Mouse (Mus musculus): ENCODE data around the gene Pitpna. TPM values are rescaled to one million over a fixed set of nuclear protein-coding genes. Genes with fewer than 3 reads are reported as not detected.
A peak's percentile ranks its signal among the peaks of the same experiment; 100 is the strongest.

The Pitpna gene
- total RNA-seq, 2 experiments from 2014 or later = 120 to 135 TPM

- DNase-seq (ENCODE audit: low spot score in 2 of 2) = no peak
Observed at GRCm38 (mm10) chr11:75631561-75632225, 43.8 kb downstream of the Pitpna start.

DNA sequence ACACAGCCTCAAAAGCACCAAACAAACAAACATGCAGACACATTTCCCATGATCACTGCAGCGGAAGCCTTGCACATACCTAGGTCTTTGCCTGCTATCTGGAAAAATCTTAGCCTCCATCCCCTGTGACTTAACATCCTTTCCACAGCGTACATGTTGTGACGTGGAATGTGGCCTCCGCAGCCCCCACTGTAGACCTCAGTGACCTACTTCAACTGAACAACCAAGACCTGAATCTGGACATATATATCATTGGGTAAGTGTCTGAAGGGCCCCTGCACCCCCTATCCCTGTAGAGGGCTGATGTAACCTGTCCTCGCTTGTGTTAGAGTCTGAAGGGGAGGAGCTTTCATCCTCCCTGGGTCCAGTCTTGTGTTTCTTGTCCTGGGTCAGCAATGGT is 45.0 kb downstream of the Pitpna start:
- no peak for DNase-seq (ENCODE audit: low spot score in 2 of 2)

GRCm38 (mm10) chr11:75634801-75635200 is 46.9 kb downstream of the Pitpna start:
- DNase-seq (ENCODE audit: low spot score in 2 of 2) = no peak

GRCm38 (mm10) chr11:75635315-75635714 is 47.4 kb downstream of the Pitpna start:
- no peak for DNase-seq (ENCODE audit: low spot score in 2 of 2)

- DNase-seq (ENCODE audit: low spot score in 2 of 2) = no peak
Observed at GRCm38 (mm10) chr11:75643323-75643722, 55.4 kb downstream of the Pitpna start.

GRCm38 (mm10) chr11:75644684-75645083 is 56.8 kb downstream of the Pitpna start:
- no peak for DNase-seq (ENCODE audit: low spot score in 2 of 2)

DNA sequence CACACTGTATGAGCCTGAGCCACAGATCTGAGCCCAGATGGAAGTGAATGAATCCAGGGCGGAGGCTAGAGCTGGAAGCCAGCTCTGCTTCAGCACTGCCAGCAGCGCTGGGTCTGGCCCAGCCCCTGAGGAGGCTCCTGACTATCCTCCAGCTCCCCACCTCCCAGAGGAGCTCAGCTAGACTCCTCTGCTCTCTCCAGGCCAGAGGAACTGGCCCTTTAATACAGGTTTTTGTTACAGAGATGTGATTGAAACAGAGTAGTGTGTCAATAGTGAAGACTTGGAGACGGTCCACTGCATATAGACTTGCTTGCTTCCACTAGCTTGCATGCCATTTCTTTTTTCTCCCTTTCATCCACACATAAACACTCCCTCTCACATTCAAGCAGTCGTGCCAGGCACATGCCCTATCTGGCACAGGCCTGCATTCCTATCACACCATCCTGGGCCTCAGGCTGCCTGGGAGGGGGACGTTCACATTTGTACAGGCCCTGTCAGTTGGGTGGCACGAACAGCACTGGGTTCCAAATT is 59.8 kb downstream of the Pitpna start:
- no peak for DNase-seq (ENCODE audit: low spot score in 2 of 2)

DNA sequence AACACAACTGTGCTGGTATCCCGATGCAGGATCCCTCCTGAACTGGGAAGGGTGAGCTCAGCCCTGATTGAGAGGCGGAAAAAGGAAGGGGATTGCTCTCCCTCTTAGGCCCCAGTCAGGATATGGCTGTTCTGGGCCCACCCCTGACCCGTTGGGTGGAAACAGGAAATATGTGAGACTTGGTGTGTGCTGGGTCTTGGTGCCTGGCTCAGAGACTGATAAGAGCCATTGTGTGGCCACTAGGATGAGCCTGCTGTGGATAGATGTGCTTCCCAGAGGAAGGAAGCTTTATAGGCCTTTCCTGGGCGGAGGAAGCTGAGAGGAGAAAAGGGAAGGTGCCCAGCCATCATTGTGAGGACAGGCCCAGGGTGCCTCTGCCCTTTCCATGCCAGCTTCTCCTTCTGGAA is 61.3 kb downstream of the Pitpna start:
- no peak for DNase-seq (ENCODE audit: low spot score in 2 of 2)

GRCm38 (mm10) chr11:75650311-75650710 is 62.4 kb downstream of the Pitpna start, which contains the start of gene Myo1c:
TSS of gene Myo1c (plus strand) at chr11:75650504.
- no peak for DNase-seq (ENCODE audit: low spot score in 2 of 2)

DNA sequence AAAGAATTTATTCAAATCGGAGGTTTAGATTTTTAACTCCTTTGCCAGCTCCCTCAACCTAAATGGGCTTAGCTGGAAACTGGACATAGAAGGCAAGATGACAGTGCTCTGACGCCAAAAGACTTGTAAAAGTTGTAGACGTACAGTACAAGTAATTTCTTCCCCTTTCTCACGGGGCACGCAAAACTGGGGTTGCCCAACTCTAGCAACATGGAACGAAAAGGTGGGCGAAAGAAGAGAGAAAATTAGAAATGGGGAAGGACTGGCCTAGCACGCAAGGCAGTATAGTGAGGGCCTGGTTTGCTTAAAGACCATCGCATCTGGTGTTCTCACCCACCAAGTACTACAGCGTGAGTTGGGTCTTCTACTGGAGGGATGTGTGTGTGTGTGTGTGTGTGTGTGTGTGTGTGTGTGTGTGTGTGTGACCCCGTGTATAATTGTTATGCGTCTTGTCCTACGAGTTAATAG is 63.1 kb downstream of the Pitpna start:
- no peak for DNase-seq (ENCODE audit: low spot score in 2 of 2)

DNA sequence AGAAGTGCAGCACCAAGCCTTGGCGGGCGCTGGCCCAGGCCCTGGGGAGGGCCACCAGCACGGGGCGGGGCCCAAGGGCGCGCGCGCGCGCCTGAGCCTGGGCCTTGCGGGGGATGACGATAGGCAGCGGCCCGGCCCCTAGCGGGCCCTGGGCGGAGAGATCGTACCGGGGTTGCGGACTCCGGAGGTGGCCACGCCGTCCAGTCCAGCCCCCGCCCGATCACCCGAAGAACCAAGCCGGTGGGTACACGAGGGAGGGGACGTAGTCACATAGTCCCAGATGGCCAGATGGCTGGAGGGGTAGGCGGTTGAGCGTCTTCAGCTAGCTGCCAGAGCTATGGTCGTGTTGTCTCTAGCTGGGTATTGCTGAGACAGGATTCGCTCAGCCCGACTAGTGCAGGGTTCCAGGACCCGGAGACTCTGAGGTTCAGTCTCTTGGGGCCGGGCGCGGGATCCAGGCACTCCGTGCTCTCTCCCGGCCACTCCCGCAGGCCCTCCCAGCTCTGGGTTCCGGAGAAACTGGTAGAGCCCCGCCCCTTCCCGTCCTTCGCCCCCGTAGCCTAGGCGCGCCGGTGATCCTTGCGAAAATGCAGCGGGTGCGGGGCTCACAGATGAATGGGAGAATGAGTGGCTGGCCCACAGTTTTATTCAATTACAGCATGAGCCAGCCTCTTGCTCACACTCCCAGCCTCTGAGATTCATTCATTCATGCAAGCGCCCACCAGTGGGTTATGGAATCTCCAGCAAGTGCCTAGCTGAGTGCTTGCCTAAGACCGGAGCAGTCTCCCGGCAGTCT is 63.7 kb downstream of the Pitpna start:
- DNase-seq (ENCODE audit: low spot score in 2 of 2) = peak; percentile 72

DNA sequence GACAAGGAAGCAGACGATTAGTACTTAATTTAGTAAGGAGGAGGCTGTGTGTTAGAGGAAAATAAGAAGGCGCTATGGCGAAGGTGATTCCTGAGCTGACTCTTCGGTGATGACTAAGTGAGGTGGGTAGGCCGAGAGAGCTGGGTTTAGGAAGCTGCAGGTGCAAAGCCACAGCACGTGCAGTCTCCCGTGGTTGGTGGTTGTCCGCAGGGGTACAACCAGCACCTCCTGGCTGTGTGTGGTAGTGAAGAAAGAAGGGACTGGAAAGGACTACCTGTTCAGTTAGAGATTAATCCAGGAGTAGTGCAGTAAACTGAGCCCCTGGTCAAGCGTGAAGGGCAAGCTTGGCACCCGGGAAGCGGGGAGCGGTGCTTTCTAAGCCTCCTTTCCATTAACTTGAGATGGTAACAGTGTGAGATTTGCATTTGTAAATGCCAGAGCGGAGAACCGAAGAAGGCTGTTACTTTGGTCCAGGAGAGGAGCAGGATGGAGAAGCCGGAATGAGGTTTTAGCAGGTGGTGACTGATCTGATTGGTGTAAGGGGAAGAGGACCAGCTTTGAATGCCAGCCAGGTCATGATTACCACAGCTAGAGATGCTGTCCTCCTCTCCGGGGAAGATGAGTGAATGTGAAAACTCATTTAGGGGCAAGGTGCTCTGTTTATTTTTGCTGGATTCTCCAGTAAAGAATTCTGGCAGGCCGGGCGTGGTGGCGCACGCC is 64.5 kb downstream of the Pitpna start:
- no peak for DNase-seq (ENCODE audit: low spot score in 2 of 2)

DNA sequence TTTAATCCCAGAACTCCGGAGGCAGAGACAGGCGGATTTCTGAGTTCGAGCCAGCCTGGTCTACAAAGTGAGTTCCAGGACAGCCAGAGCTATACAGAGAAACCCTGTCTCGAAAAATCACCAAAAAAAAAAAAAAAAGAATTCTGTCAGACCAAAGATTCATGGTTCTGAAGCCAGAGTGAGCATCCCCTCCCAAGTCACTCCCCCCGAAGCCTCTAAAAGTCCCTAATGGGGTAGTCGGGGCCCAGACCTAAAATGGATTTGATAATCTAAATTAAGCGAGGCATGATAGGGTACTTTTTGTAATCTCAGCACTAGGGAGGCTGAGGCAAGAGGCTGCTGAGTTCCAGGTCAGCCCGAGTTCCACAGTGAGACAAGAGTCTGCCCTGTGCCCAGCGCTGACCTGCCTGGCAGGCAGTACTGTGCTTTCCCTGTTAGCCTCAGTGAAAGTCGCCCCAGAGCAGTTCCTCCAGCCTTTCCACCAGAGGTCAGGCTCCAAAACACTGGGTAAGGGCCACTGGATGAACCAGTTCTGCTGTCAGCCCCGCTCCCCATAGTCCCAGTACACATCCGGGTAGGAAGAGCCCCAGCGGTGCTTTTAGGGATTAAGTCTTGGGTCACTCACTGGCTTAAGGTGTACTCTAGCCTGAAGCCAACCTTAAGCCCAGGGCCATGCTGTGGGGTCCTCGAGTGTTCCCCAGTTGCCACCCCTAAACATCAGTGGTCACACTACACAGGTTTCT is 65.2 kb downstream of the Pitpna start:
- no peak for DNase-seq (ENCODE audit: low spot score in 2 of 2)

GRCm38 (mm10) chr11:75653781-75654470 is 66.0 kb downstream of the Pitpna start:
- peak; percentile 56 to 67 for DNase-seq (ENCODE audit: low spot score in 2 of 2)

DNA sequence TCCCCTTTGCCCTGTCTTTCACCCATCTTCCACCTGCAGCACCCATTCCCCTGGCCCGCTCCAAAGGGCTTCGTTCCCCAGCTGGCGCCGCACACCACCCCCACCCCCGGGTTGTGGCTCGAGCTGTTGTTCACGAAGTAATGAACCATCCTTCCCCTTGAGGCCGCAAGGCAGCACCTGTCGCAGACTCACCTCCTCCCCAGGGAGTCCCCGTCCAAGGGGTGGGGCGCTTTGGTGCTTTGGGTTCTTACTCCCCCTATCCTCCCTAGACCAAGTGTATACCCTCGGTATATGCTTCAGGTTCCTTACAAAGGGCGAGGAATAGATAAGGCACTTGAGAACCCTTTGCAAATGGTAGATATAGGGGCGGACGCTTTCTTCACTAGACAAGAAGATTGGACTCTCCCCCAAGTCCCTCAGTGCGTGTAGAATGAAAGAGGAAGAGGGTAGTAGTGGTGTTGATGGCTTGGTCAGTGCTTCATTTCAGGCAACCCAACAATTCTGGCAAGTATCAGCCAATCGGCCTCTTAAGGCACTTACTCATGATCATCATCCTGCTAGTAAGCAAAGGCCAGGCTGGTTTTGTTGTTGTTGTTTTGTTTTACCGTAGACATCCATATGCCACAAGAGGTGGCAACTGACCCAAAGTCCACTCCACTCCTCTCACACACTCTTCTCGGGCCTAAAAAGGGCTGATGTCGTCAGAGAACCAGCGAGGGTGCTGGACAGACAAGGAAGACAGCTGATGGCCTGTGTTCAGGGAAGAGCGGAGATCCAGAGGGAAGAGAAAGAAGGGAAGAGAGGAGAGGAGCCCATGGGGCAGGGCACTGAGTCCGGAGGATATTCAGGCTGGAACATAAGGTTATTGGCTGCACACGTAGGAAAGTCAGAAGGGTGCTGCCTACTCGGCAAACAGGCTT is 66.8 kb downstream of the Pitpna start:
- DNase-seq (ENCODE audit: low spot score in 2 of 2) = no peak

- DNase-seq (ENCODE audit: low spot score in 2 of 2) = peak; percentile 42 to 59
Observed at GRCm38 (mm10) chr11:75655621-75656545, 68.0 kb downstream of the Pitpna start.

DNA sequence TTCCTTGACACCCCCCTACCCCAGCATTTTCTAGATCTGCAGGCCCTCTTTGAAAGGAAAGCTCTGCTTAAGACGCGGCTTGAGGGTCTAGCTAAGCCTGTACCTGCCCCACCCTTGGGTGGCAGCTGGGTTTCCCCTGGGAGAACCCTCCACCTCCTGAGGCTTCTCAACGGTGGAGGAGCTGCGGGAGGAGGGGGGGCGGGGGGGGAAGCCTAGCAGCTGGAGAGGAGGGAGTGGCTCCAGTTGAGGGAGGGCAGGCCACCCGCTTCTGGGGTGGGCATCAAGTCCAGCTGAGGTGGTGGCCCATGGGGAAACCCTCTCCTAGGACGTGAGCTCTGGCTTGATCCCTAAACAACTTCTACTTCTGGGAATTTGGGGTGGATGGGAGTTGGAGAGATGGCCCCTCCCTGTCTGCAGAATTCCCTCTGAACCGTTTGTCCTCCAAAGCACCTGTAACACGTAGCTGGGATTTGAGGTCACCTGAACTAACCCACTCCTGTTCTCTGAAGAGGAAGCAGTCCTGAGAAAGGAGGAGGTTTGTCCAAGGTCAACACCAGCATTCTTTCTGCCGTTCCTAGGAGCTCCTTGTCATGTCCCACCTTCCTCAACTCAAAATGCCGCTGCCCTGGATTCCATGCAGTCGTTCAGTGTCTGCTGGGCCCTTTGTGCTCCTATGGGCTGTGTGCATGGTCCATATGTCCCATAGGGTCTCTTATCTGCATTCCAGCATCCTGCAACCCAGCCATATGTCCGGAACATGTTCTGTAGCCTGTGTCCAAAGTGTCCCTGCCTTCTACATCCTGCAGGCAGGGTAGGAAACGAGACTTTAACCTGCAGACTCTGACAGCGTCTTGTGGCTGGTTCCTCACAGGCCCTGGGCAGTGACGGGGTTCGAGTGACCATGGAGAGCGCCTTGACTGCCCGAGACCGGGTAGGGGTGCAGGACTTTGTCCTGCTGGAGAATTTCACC is 69.0 kb downstream of the Pitpna start:
- DNase-seq (ENCODE audit: low spot score in 2 of 2) = no peak

Measured in adrenal gland, postnatal 4 days (tissue).